Mouse (Mus musculus) left cerebral cortex, adult 11 months (tissue): ENCODE results near the gene Dctn1.

ENCODE experiments used
- DNase-seq: peaks from one replicate; pipeline ENCODE4 v3.0.0; 2022; ENCODE audit warnings: low spot score

The Dctn1 gene

DNA sequence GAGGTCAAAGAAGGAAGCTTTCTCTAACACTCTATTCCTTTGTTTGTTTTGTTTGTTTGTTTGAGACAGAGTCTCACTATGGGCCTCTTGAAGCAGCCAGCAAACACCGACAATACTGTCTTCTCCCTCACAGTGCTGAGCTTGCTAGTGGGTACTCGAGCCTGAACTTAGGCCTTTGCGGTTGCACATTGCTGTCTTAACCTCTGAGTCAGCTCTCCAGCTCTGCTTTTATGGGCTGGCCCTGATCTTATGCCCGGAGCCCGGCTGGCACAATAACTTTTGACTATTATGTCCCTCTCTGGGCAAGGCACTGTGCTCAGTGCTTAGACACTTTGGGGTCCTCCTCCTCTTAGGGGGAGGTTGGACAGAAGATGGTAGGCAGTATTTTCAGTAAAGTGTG lies 4.2 kb downstream of the Dctn1 start:
- no peak for DNase-seq

DNA sequence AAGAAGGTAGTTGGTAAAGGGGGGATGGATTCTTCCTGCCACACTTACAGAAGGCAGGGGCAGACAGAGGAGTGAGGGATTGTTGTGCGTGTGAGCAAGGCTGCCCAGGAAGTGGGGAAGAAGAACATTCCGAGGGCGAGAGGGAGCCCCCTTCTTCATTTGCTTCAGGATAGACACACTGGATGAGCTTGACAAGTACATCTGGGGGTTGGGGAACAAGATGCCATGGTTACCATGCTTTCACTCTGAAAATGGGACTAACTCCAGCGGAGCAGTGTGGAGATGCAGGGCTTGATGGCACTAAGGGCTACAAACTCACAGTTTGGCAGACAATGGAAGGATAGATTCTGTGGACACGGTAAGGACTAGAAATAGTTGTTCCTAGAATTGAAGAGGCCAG lies 5.3 kb downstream of the Dctn1 start:
- DNase-seq: no peak

DNA sequence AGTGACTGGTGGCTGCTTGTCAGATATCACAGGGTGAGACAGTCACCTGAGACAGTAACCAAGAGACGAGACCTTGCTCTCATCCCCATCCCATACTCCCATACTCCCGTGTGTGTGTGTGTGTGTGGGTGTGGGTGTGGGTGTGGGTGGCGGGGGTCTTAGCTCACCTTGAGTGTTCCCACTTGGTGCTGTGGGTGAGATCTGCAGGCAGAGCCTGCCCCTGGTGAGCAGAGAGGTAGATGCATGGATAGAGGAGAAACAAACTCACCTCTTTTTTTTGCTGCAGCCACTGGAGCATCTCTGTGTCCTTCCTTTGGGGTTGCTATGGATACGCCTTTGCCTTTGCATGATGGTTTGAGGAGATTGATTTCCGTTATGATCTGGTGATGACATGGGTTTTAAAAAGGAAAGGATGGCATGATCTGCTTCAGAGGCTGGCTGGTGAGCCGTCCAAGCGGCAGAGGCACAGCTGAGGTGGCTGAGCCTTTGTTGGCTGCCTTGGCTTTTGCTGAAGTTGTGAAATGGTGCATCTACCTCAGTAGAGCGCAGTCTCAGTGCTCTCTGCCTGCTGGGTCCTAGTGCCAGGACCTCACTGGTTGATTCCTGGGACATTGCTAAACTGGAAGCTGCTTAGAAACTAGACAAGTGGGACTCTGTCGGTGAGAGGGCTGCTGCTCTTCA lies 6.7 kb downstream of the Dctn1 start:
- DNase-seq: peak; percentile 53

DNA sequence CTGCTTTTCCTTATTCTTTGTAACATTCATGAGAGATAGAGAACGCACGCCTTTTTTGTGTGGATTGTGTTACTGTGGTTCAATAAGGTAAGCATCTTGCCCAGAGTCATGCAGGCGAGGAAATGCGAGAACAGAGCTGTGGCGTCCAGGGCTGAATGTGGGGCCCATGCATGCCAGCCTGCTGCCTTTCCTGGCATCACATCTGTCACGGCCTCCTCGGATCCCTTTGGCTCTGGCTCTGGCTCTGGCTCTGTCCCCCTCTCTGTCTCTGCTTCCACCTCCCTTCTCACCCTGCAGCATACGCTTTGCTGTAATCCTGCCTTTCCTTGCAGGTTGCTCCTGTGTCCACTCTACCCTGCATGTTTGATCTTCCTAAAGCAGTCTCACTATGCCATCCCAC lies 10.3 kb downstream of the Dctn1 start:
- no peak for DNase-seq

DNA sequence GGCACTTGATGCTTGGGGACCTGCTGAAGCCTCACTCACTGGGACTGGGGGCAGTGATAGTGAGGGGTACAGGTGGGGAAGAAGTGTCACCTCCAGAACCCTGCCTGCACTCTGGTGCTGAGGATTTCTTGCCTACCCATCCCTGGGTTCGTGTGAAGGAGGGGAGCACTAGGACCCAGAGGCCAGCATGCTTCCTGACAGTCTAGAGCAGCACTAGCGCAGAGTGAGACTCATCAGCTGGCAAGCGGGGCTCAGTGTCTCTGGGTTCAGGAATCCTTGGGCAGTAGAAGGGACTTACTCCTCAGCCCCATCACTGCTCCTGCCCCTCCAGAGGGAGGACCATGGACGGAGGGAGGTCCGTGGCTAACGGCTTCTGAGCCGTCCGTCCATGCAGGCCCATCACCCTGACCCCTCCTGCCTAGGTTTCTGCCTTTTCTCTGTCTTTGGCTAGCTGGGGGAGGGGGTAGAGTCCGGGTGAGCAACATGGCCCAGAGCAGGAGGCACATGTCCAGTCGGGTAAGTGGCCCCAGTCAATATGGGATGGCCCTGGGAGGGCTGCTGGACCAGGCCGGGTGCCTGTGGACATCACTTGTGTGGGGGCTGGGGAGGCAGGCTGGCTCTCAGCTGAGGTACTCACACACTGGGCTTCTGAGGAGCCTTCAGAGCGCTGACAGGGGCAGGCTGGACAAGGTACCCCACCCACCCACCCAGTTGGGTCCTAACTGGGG lies 13.8 kb downstream of the Dctn1 start:
- peak; percentile 50 for DNase-seq

DNA sequence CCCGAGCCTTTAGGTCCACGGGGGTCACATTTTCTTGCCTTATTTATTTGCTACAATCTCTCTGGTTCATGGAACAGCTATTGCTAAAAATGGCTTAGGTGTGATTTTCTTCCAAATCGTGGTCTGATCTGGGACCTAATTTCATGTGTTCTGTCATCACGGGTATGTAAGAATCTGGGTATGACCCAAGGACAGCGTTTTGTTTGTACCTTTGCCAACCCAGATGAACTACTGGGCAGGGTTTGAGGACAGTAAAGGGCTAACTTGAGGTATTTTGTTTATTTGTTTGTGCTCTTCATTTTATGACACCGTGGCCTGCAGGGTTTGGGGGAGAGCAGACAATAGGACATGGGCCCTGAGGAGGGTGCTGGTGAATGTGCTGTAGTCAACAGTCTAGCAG lies 14.9 kb downstream of the Dctn1 start:
- DNase-seq: no peak

DNA sequence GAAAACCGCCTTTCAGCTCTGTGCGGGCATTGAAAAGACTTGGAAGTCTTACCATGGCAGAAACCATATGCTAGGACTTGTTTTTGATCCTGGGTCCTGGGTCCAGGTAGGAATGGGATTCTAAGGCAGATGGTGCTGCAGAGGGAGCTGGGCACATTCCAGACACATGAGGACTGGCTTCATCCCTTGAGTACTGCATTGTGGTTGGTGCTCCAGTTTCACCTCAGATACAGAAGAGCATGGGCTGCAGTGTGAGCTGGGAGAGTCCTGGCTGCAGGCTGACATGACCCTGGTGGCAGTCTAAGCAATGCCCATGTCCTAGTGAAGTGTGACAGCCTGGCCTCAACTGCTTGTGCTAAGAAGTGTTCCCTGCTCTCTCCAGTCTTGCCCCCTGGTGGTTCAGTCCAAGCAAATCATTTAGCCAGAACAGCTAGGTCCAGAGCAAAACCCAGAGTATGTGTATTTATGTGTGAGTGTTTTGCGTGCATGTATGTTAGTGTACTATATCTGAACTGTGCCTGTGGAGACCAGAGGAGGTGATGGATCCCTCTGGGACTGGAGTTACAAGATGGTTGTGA lies 19.2 kb downstream of the Dctn1 start:
- no peak for DNase-seq

DNA sequence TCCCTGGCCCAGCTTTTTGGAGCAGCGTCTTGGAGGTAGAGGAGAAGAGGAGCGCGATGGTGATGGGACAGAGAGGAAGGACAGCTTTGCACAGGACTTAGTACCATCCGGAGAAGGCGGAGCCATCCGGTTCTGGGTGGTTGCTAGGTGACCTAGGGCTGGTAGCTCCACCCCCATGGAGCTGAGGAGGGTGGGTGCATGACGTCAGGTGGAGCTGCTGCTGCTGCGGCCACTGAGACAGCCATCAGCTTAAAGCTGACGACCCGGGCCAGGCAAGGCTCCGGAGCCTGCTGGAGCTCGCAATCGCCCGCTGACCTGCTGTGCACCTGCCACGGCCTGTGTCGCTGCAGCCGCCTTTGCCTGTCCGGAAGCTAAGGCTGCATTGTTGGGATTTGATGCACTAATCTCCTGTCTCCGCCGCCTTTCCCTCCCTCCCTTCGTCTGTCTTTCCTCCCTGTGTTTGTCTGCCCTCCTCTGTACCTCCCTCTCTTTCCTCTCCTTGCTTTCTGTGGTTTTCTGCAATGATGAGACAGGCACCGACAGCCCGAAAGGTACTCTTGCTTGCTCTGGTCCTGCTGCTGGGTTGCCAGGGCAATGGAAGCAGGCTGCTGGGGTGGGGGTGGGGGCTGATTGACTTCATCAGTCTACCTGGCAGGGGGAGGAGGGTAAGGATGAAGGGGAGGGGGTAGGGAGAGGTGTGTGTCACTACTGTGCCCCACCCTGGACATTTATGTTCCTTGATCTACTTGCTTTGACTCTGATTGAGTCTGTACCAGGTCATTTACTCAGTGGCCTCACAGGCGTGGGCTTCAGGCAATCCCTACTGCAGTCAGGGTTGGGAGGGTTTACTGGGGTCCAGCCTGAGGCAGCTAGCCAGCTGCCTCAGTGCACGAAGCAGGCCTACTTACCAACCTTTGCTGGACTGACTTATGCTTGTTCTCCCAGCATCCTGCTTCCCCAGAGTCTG lies 20.5 kb downstream of the Dctn1 start:
- peak; percentile 90 for DNase-seq

DNA sequence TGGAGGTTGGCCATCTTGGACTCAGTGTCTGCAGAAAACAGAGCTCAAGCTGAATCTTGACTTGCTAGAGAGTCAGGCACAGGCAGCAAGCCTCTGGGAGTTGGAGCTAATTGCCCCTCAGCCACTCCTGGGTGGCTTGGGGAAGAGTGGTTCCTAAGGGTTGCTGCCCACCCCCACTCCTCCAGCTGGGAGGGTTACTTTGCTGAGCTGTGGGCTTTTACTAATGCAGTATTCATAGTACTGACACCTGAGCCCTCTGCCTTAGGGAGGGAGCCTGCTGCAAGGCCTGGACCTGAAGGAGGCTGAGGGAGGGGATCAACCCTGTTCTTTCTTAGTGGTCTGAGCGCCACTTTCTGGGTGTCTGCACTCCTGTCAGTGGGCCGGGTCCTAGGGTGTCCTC lies 21.2 kb downstream of the Dctn1 start:
- DNase-seq: no peak

DNA sequence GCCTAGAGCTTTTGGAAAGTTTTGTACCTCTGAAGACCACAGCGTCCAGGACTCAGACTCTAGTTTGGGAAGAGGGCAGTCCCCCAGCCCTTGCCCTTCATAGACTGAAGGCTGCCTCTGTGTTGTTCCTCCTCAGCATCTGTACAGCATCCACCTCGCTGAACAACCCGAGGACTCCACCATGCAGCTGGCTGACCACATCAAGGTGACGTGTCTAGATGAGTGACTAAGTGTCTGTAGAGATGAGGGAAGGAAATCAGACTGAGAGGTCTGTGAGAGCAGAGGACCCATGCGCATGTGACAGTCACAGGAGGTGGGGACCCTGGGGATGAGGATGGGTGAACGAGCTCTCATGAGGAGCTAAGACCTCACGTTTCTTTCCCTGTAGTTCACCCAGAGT lies 27.9 kb downstream of the Dctn1 start:
- DNase-seq: no peak

DNA sequence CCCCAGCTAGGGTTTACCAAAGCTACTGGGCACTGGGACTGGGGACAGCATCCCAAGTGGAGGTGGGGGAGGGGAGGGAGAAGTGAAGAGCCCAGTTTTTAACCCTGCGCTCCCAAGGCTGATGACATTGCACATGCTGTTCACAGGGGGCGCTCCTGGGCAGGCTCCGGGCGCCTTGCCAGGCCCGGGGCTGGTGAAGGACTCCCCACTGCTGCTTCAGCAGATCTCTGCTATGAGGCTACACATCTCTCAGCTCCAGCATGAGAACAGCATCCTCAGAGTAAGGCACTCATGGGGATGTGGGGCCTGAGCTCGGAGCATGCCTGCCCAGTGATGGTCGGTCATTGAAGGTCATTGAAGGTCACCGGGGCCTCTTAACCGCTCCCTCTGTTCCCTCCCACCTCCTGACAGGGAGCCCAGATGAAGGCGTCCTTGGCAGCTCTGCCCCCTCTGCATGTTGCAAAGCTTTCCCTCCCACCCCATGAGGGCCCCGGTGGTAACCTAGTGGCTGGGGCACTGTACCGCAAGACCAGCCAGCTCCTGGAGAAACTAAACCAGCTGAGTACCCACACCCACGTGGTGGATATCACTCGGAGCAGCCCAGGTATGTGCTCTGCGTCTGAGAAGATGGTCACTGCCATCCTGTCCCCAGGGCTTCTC lies 31.8 kb downstream of the Dctn1 start:
- DNase-seq: no peak

DNA sequence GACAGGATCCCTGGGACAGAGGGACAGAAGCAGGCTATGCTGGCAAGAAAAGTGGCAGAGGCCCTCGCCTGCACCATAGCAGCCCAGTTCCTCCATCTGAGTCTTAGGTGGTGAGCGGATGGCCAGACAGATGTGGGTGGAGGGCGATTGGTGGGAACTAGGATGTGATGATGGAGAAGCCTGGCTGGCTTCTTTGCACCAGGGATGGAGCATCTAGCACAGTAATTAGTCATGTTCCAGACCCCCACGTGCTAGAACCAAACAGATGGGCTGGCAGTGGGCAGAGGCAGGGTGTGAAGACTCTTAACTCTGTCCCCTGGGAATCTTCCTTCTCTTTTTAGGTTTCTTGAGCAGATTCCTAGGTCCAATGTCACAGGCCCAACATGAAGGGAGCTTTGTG lies 37.6 kb downstream of the Dctn1 start:
- DNase-seq: no peak

DNA sequence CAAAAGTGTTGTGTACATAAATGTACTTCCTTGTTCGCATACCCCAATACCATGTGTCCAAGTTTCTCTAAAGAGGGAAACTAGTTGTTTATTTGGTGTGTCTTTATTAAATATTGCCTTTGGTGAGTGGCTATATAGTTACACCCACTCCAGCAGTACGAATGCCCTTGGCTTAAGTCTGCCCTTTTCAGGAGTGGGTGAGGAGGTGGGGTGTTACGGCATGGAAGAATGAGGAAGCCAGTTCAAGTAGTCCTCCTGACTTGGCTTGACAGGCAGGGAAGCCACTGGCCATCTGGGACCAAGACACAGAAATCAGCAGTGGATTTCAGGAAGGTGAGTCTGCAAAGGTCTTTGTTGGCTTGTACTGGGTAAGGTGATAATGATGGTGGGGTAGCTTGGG lies 40.1 kb downstream of the Dctn1 start:
- no peak for DNase-seq

DNA sequence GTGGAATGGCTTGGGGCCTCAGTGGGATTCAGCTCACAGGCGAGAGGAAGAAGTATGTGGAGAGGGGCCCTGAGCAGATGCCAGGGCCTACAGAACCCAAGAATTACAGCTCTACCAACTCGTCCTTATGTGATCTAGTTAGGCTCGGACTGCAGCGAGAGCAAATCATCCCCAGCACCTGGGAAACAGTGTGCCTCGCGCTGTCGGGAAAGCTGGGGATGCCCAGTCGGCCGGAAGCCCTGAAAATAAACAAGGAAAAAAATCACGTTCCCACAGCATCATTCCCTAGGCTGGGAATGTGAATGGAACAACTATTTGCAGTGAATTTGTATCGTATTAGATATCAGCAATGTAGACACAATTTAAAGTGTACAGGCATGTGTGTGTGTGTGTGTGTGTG lies 40.6 kb downstream of the Dctn1 start:
- DNase-seq: no peak

DNA sequence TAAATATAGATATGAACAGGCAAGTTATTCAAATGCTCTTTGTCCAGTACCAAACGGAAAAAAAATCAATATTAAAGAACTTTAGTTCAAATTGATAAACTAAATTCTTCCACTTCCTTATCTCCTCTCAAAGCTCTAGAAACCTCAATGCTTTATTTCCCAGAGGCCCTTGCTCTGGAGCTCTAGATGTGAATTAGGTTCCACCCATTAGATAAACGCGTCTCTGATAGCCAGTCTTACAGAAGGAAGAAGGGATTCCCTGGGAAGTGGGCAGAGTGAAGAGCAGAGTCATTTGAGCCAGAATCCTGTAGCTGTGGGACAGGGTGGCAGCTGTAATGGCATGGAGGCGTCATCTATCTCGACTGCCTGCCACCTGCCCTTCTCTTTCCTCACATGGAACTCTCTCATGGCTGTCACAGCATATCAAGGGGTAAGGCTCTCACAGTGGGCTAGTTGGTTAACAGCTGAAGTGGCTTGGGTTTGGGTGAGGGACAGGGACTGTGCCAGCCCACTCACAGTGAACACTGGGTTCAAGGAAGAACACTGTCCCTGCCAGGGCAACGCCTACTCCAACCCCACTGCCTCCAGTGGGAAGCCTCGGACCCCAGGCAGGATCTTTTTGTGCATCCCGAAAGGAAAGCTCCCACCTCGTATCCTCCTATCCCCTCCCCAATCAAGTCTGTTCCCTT lies 41.8 kb downstream of the Dctn1 start:
- no peak for DNase-seq

DNA sequence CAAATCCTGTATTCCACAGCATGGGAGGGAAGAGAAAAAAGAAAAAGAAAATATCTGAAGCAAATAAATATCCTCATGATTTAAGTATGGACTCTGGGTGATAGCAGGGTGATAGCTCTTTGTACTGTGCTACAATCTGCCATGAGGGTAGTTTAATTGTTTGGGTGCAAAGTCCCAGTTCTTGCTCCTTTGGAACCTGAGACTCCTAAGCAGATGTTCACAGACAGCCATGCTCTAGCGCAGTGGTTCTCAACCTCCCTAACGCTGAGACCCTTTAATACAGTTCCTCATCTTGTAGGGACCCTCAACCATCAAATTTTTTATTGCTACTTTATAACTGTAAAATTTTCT lies 42.3 kb downstream of the Dctn1 start:
- DNase-seq: no peak

DNA sequence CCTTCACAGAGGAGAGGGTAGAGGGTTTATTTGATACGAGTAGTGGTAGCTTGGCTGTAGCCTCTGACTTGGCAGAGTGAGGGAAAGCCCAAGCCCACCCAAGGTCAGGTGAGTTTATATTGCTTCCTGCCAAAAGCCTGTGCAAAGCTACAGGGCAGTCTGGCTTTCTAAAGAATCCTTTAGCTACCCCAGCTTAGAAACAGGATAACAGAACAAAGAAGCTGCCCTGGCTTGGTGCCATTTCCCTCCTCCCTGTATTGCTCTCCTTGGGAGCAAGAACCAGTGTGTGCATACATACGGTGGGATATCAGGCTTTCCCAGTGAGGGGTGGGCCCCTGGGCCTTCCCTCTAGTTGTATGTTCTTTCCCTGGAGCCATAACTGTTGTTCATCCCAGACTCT lies 44.8 kb downstream of the Dctn1 start:
- DNase-seq: no peak

DNA sequence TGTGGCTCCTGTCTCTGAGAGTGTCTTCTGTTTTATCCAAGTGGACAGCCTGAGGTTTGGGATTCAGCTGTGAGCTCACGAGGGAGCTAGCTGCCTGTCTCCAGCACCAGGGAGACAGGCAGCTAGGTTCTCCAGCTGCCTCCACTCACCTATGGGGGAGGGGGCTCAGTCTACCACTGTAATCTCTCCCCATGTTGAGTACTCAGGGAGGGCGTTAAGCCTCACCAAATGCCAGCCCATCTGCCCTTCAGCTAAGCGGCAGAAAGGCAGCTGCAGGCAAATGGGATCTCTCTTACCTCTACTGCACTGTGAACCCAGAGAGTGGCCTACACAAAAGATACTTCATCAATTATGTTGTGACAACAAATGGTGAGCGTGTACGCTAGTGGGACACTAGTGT lies 45.8 kb downstream of the Dctn1 start:
- DNase-seq: no peak

DNA sequence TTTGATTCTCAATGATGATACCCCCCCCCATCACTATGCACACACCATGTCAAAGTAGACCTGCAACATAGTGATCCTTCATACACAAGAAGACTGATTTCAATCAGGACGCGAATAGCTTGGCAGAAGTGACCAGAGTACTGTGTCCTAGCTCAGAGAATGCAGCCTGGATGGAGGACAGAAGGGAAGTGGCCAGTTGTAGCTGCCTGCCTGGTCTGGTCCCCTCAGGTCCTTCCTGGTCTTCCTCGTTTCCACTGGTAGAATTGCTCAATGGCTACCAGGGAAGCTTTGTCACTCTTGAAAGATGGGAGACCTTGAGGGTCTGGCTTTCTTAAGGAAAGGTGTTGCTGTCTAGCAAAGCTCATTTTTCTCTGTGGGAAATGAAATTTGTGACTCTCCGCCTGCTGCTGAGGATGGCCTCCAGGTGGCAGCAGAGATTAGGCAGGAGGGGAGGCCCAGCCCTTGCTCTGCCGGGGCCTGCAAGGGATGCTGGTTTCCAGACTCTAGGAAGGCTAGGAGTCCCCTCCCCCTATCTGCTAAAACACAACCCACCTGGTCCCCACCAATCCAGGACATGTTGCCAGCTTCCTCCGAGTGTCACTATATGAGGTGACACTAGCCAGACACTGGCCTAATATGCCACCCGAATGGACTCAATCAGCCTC lies 49.4 kb downstream of the Dctn1 start:
- no peak for DNase-seq

DNA sequence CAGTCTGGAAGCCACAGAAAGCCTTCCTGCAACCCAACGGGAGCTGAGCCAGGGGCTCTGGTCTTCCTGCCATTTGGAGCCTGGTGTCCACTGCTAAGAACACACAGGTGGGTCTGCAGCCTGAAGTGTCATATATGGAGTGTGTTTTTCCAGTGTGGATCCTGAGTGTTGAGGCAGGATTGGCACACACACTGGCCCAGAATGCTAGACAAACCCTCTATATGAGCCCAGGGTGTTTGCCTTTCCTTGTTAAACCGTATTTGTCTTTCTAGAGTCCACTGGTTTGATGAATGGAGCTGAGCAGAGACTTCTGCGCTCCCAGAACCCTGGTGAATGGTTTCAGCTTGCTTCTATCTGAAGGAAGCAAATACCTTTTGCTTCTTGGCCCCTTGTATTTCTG lies 54.1 kb downstream of the Dctn1 start, which contains the start of gene Slc4a5:
Gene Slc4a5, plus strand, starts transcription at position 15 of the 400 bp plus-strand sequence.
- DNase-seq: no peak

DNA sequence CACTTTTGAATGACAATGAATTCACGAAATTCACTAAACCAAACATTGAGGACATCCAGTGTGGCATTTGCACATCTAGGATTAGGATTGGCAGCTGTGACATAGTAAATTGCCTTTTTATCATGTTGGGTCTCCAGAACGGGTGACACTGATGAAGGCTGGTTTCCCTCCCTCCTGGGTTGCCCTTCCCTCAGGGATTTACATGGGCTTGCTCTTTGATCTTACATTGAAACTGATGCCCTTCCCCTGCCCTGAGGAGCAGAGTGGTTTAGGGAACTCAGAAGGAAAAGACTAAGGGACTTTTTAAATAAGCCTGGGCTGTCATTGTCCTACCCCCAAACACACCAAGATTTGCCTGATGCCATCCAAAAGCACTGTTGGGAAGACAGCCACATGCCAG lies 65.8 kb downstream of the Dctn1 start:
- no peak for DNase-seq
